Mouse (Mus musculus) C2C12 (cell line): ENCODE results near the gene Lpin3. TPM values are rescaled to one million over a fixed set of nuclear protein-coding genes. Genes with fewer than 3 reads are reported as not detected.

Experiments
- H3K27me3 ChIP-seq: one replicate; pipeline ENCODE4 v1.6.1; 2011; ENCODE audit not compliant: control insufficient read depth, insufficient read depth, insufficient read length
- H3K36me3 ChIP-seq: one replicate; pipeline ENCODE4 v1.6.1; 2011; ENCODE audit not compliant: control insufficient read depth, insufficient read depth
- H3K4me3 ChIP-seq: one replicate; pipeline ENCODE4 v1.5.1; 2011; ENCODE audit warnings: mild to moderate bottlenecking, control low read depth; ENCODE audit not compliant: poor library complexity, insufficient read depth, severe bottlenecking
- H3K79me2 ChIP-seq: one replicate; pipeline ENCODE4 v1.6.1; 2011; ENCODE audit not compliant: control insufficient read depth, insufficient read depth
- H3K79me3 ChIP-seq: one replicate; pipeline ENCODE4 v1.6.1; 2011; ENCODE audit warnings: low read depth, control low read depth
- H3ac ChIP-seq: one replicate; pipeline ENCODE3; 2011; ENCODE audit warnings: low read depth; ENCODE audit not compliant: control insufficient read depth, insufficient read length
- CEBPB ChIP-seq: IDR thresholded peaks from one replicate; pipeline ENCODE4 v1.6.1; 2011; ENCODE audit warnings: low read depth, mild to moderate bottlenecking, control low read depth, moderate library complexity
- CTCF ChIP-seq: IDR thresholded peaks from one replicate; pipeline ENCODE4 v1.5.1; 2011; ENCODE audit not compliant: control insufficient read depth, insufficient read depth, insufficient read length
- FOSL1 ChIP-seq: IDR thresholded peaks from one replicate; pipeline ENCODE4 v1.8.0; 2011; ENCODE audit warnings: mild to moderate bottlenecking, low read length; ENCODE audit not compliant: poor library complexity, insufficient read depth, severe bottlenecking
- MAX ChIP-seq: IDR thresholded peaks from one replicate; pipeline ENCODE4 v1.6.1; 2011; ENCODE audit warnings: mild to moderate bottlenecking, control low read depth
- MYOD1 ChIP-seq: IDR thresholded peaks from one replicate; pipeline ENCODE4 v1.6.1; 2011; ENCODE audit warnings: low read depth; ENCODE audit not compliant: control insufficient read depth, insufficient read length
- MYOG ChIP-seq: IDR thresholded peaks from one replicate; pipeline ENCODE4 v1.6.1; 2011; ENCODE audit not compliant: control insufficient read depth, insufficient read length; ENCODE audit errors: extremely low read depth
- USF1 ChIP-seq: IDR thresholded peaks from one replicate; pipeline ENCODE4 v1.6.1; 2011; ENCODE audit warnings: low read depth, mild to moderate bottlenecking, control low read depth, moderate library complexity
- polyA plus RNA-seq: library from polyadenylated mRNA; unstranded; fragments of >200 nt; fragmentation: generic; extraction: Trizol; gene quantifications from one replicate; pipeline ENCODE4 v1.2.1, GENCODE M21; 2012; ENCODE audit warnings: missing spikeins

Lpin3 gene
- polyA plus RNA-seq, 1 experiment: 10.4 TPM

GRCm38 (mm10) chr2:160955331-160955730, 74.9 kb downstream of the Lpin3 start:
- Histone ChIP-seq H3K36me3 (peaks cover 44% of the 10 kb centered on the region), H3K27me3 (no peaks in the 10 kb centered on the region)

More at GRCm38 (mm10) chr2:160955331-160955730, 74.9 kb downstream of the Lpin3 start:
- TF ChIP-seq USF1 (no peak), MAX (no peak), CTCF (no peak), FOSL1 (no peak), MYOD1 (no peak), CEBPB (no peak), MYOG (no peak)
- Histone ChIP-seq H3ac (no peak overlapping the region), H3K4me3 (no peak overlapping the region), H3K79me2 (no peaks in the 10 kb centered on the region), H3K79me3 (no peaks in the 10 kb centered on the region)

Other genes starting within 250 kb of the Lpin3 start
- gene Top1, start 234.8 kb upstream of the Lpin3 start, polyA plus RNA-seq: 21.5 TPM
- gene Plcg1, start 149.4 kb upstream of the Lpin3 start, polyA plus RNA-seq: 39.0 TPM
- gene Zhx3, start 7.7 kb upstream of the Lpin3 start, polyA plus RNA-seq: 4.8 TPM
- gene Emilin3, start 31.7 kb downstream of the Lpin3 start, polyA plus RNA-seq: 0.02 TPM
- 3.9 TPM for gene Chd6, start 228.4 kb downstream of the Lpin3 start, polyA plus RNA-seq